Mouse (Mus musculus) embryonic facial prominence, embryonic 14.5 days (tissue): ENCODE measurements around the gene Cntn4. TPM values are rescaled to one million over a fixed set of nuclear protein-coding genes. Genes with fewer than 3 reads are reported as not detected.

Experiments
- ATAC-seq: fragments of 200-750 bp; cut with Nextera tagmentation; 2 replicates; pipeline ENCODE4 v1.8.0; 2017; ENCODE audit warnings: low read depth, moderate number of reproducible peaks, moderate TSS enrichment
- DNase-seq: peaks from one replicate; pipeline ENCODE4 v3.0.0-alpha.2; 2015; ENCODE audit warnings: low spot score
- H3K27ac ChIP-seq: fragments of 300-500 bp; sonication (generic); replicated peaks from 2 replicates; pipeline ENCODE4 v1.5.1; 2014; ENCODE audit warnings: low read depth, mild to moderate bottlenecking, low read length, moderate library complexity
- H3K27me3 ChIP-seq: fragments of 300-500 bp; sonication (generic); replicated peaks from 2 replicates; pipeline ENCODE4 v1.6.1; 2014; ENCODE audit warnings: low read length; ENCODE audit not compliant: control insufficient read depth, insufficient read depth
- H3K36me3 ChIP-seq: fragments of 300-500 bp; sonication (generic); 2 replicates; pipeline ENCODE4 v1.6.1; 2014; ENCODE audit warnings: low read length, mixed read lengths; ENCODE audit not compliant: control insufficient read depth, insufficient read depth
- H3K4me1 ChIP-seq: fragments of 300-500 bp; sonication (generic); 2 replicates; pipeline ENCODE4 v1.6.1; 2014; ENCODE audit warnings: antibody characterized with exemption, low read length; ENCODE audit not compliant: control insufficient read depth, insufficient read depth
- H3K4me2 ChIP-seq: fragments of 300-500 bp; sonication (generic); 2 replicates; pipeline ENCODE4 v1.6.1; 2014; ENCODE audit warnings: low read depth, mild to moderate bottlenecking, low read length, moderate library complexity, mixed read lengths
- H3K4me3 ChIP-seq: fragments of 300-500 bp; sonication (generic); 2 replicates; pipeline ENCODE4 v1.5.1; 2014; ENCODE audit warnings: low read depth, mild to moderate bottlenecking, low read length
- H3K9ac ChIP-seq: fragments of 300-500 bp; sonication (generic); 2 replicates; pipeline ENCODE4 v1.6.1; 2014; ENCODE audit warnings: low read depth, mild to moderate bottlenecking, low read length, moderate library complexity, mixed read lengths
- H3K9me3 ChIP-seq: fragments of 300-500 bp; sonication (generic); 2 replicates; pipeline ENCODE4 v1.6.1; 2016; ENCODE audit warnings: low read length; ENCODE audit not compliant: control insufficient read depth
- WGBS: fragments of 180-500 bp; shearing (Covaris S2); extraction: QIAGEN DNeasy Blood & Tissue Kit; methylation state at CpG from one replicate; pipeline ENCODE4 v1.1.7; 2014; 5-methylcytosine and 5-hydroxymethylcytosine counted together
- polyA plus RNA-seq: library from polyadenylated mRNA; unstranded; fragments of >200 nt; fragmentation: Nextera tagmentation; extraction: Ambion mirVana; gene quantifications from 2 replicates; pipeline ENCODE4 v1.2.1, GENCODE M21; 2014

Gene Cntn4
- polyA plus RNA-seq, 1 experiment from 2014 or later, result 13.2 TPM

DNA sequence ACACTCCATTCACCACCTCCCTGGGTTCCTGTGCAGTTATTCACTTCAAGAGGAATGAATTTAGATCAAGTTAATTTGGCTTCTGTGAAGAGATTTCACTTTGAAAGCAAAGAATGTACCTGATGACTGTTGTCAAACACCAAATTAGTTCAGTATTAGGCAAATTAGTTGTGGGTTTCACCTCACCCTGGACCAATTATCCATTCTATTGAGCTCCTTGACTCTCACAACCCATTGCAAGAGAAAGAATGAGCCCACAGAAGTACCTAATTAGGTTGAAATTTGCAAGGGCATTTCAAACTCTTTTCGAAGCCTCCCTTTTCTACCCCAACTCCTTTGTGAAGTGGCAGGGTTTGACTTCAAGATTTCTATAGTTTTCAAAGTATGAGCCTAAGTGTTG, 842.9 kb downstream of the Cntn4 start:
- no peak overlapping the region for H3K27ac ChIP-seq
- 66% methylated on average over 1 of the region's 1 CpGs for WGBS
- no peaks in the 10 kb centered on the region for H3K36me3 ChIP-seq
- no peaks in the 10 kb centered on the region for H3K4me1 ChIP-seq
- DNase-seq, result no peak
- no peak for ATAC-seq
- no peaks in the 10 kb centered on the region for H3K27me3 ChIP-seq
- no peak overlapping the region for H3K4me2 ChIP-seq
- no peaks in the 10 kb centered on the region for H3K9me3 ChIP-seq
- no peak overlapping the region for H3K9ac ChIP-seq
- no peak overlapping the region for H3K4me3 ChIP-seq

DNA sequence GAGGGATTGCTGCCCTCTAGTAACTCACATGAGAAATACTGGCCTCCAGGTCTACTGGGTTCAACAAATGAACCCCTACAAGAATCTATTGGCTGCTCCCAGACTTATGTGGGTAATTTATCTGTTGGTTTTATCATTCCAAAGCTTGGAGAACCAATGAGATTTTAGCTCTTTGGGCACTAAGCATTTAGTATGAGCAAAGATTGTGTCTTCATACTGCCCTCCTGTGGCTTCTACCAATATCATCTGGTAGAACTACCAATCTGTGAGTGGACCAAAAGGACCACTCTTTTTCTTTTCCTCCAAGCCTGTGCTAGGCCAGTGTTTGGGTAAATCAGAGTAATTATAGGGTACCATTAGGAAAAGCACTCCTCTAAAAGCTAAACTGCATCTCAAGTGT, 866.0 kb downstream of the Cntn4 start:
- Histone ChIP-seq H3K4me3 (no peak overlapping the region), H3K9ac (no peak overlapping the region), H3K4me2 (no peak overlapping the region), H3K27ac (no peak overlapping the region), H3K9me3 (no peaks in the 10 kb centered on the region), H3K27me3 (no peaks in the 10 kb centered on the region), H3K4me1 (no peaks in the 10 kb centered on the region), H3K36me3 (no peaks in the 10 kb centered on the region)
- ATAC-seq, result no peak
- DNase-seq, result no peak

DNA sequence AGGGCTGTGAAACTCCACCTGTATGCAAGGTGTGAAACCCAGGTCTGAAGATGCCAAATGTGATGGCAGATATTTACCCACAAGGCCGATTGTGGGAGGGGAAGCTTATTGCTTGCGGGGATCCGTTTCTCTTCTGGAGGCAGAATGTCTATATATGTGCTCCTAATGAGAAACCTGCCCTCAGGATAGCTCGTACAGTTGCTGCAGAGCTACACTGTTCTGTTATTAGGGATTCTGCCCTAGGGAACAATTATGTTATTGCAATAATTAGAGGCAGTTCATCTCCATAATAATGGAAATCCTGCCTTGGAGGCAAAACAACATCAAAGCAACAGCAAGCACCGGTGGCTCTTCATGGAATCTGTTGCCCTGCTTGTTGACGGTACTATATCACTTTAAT, 884.2 kb downstream of the Cntn4 start:
- Histone ChIP-seq H3K4me2 (no peak overlapping the region), H3K36me3 (no peaks in the 10 kb centered on the region), H3K4me1 (no peaks in the 10 kb centered on the region), H3K4me3 (no peak overlapping the region), H3K9ac (no peak overlapping the region), H3K27ac (no peak overlapping the region), H3K9me3 (no peaks in the 10 kb centered on the region), H3K27me3 (no peaks in the 10 kb centered on the region)
- no peak for DNase-seq
- 66% methylated on average over 6 of the region's 6 CpGs for WGBS
- ATAC-seq, result no peak; the same call in 1 of the 2 replicates

DNA sequence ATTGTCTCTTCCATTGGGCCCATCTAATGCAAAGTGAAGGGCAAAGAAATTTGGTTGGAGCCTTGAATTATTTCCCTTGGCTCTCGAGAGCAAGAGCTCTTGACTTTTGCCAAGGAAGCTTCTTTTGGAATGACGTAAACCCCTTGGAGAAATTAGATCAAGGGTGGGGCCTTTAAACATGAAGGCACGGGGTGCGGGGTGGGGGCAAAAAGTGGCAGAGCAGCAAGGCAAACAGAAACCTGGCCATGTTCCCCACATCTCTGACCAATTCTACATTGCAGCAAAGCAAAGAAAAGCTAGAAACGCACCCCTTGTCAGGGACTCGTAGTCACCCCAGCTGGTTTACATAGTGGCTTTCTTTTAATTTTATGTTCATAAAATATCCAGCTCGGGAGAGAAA, 887.9 kb downstream of the Cntn4 start:
- Histone ChIP-seq H3K4me2 (no peak overlapping the region), H3K9me3 (no peaks in the 10 kb centered on the region), H3K36me3 (no peaks in the 10 kb centered on the region), H3K4me1 (no peaks in the 10 kb centered on the region), H3K27me3 (no peaks in the 10 kb centered on the region), H3K4me3 (no peak overlapping the region), H3K9ac (no peak overlapping the region), H3K27ac (no peak overlapping the region)
- WGBS, result 77% methylated on average over 7 of the region's 7 CpGs
- DNase-seq (no peak), ATAC-seq (no peak)

DNA sequence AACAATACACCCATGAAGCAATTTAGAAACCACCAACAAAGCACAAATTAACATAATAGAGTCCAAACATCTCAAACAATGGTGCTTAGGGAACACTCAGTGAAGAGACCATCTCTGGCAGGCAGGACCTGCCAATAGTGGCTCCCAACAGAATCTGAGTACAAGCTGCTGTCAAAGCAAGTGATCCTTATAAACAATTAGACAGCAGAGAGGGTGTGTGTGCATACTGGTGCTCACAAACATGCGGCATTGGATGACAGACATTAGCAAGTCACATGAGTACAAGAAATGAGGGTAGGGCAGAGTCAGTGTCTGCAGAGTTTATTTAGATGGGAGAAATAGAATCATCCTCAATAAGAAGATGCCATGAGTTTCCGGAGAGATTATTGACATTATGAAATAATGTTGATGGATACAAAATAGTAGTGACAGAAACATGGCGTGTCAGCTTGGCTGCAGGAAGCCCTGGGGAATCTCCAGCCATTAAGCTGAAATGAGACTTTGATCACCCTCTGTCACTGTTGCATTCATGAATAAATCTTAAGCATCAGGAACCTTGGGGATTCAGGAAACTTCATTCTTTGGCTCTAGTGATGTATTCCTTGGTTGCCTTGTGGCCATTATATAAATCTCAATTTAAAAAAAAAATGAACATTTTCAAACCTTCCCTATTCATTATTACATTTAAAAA, 888.5 kb downstream of the Cntn4 start:
- Histone ChIP-seq H3K27me3 (no peaks in the 10 kb centered on the region), H3K4me1 (no peaks in the 10 kb centered on the region), H3K4me3 (no peak overlapping the region), H3K9me3 (no peaks in the 10 kb centered on the region), H3K9ac (no peak overlapping the region), H3K36me3 (no peaks in the 10 kb centered on the region), H3K27ac (no peak overlapping the region), H3K4me2 (no peak overlapping the region)
- DNase-seq, result no peak
- ATAC-seq, result no peak
- 82% methylated on average over 3 of the region's 3 CpGs for WGBS

DNA sequence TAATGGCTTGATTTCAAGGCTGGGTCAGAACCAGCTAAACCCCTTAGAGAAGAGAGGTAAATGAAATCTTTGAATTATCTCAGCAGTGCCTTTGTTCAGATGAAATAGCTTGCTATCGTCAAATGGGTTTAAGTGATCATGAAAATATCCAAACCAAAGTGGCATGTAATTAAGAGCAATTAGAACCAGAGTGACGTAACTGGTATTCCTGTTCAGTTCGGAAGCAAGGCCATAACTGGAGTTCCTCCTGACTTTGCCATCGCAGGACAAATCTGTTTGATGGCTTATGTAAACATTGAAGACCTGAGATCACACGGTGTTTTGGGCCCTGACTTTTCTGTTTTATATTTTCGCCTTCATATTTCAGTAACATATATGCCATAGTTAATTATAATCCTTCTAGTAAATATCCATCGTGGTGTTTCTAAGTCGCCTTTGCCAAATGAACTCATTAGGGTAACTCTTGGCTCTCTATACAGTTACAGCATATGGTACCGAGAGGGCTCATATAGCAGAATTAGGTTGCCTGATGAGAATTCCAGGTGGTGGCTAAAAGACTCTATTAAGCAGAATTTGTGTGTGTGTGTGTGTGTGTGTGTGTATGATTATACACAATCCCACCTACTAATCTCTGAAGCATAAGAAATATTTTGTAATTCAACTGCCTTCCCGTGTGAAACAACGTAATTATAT, 889.6 kb downstream of the Cntn4 start:
- DNase-seq, result no peak
- no peak for ATAC-seq
- H3K27ac ChIP-seq, result no peak overlapping the region

DNA sequence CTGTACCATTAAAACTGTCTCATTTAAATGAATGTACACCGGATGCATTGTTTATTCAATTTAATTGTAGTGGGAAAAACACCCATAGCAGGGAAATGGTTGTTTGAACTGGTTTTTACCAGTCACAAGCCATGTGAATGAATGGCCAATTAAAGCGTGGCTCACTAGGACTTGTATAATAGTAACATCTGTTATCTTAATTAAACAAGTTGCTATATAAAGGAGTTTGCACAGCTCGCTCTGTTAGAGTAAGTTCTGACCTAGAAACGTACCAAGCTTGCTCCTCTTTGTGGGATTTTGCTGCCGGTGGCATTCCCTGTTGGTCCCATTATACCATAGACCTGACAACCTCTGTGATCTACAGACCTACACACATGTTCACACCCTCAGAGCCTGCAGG, 902.7 kb downstream of the Cntn4 start:
- WGBS, result 78% methylated on average over 5 of the region's 5 CpGs
- ATAC-seq (no peak), DNase-seq (no peak)
- no peak overlapping the region for H3K27ac ChIP-seq
- no peaks in the 10 kb centered on the region for H3K4me1 ChIP-seq
- H3K27me3 ChIP-seq, result no peaks in the 10 kb centered on the region
- H3K4me3 ChIP-seq, result no peak overlapping the region
- no peak overlapping the region for H3K4me2 ChIP-seq
- H3K9me3 ChIP-seq, result no peaks in the 10 kb centered on the region
- no peaks in the 10 kb centered on the region for H3K36me3 ChIP-seq
- H3K9ac ChIP-seq, result no peak overlapping the region

More for the DNA sequence above, 889.6 kb downstream of the Cntn4 start:
- no peaks in the 10 kb centered on the region for H3K4me1 ChIP-seq
- no peaks in the 10 kb centered on the region for H3K9me3 ChIP-seq
- 69% methylated on average over 11 of the region's 11 CpGs for WGBS
- no peak overlapping the region for H3K4me3 ChIP-seq
- H3K27me3 ChIP-seq, result no peaks in the 10 kb centered on the region
- H3K36me3 ChIP-seq, result no peaks in the 10 kb centered on the region
- no peak overlapping the region for H3K4me2 ChIP-seq
- H3K9ac ChIP-seq, result no peak overlapping the region

DNA sequence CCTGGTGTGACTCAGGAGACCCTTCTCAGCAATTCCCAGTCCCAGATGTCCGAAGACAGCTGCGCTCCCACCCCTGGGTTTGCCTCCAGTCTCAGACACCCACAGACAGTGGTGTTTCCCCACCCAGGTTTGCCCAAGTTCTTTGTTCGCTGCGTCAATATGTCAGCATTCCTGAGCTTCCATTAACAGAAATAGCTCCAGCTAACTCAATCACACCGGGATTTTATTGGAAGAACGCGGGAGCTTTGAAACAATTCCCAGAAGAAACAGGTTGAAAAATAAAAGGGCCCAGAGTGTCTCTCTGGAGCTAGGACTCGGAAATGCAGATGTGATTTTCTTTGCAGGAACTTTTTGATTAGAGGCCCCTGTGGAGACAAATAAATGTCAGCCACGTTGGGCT, 916.3 kb downstream of the Cntn4 start:
- Histone ChIP-seq H3K9me3 (no peaks in the 10 kb centered on the region), H3K4me3 (no peak overlapping the region), H3K36me3 (no peaks in the 10 kb centered on the region), H3K4me2 (no peak overlapping the region), H3K27ac (no peak overlapping the region), H3K4me1 (no peaks in the 10 kb centered on the region), H3K9ac (no peak overlapping the region), H3K27me3 (no peaks in the 10 kb centered on the region)
- peak; percentile 15; the same call in 1 of the 2 replicates for ATAC-seq
- WGBS, result 24% methylated on average over 9 of the region's 9 CpGs
- DNase-seq, result peak; percentile 12

DNA sequence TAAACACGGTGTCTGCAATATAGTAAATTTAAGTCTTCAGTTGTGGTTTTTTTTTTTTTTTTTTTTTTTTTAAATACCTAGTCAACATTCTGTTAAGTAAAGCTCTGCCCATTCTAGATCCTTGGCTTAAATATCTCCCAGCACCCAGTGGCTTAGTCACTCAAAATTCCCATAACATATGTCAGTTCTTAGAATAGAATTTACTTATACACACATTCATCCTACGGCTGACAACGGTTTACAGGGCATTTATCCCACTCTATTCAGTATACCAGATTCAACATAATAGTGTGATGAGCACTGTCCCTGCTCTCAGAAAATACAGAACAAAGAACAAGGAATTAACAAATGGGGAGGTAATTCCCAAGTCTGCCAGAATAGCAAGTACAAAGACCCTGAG, 939.6 kb downstream of the Cntn4 start:
- ATAC-seq (no peak), DNase-seq (no peak)
- Histone ChIP-seq H3K9me3 (no peaks in the 10 kb centered on the region), H3K4me2 (no peak overlapping the region), H3K27me3 (no peaks in the 10 kb centered on the region), H3K27ac (no peak overlapping the region), H3K4me3 (no peak overlapping the region), H3K9ac (no peak overlapping the region), H3K36me3 (no peaks in the 10 kb centered on the region), H3K4me1 (no peaks in the 10 kb centered on the region)
- whole genome bisulfite sequencing, result 84% methylated on average over 3 of the region's 3 CpGs
